ENCODE assay signal across 17 mouse cellular contexts in the genomic region with DNA sequence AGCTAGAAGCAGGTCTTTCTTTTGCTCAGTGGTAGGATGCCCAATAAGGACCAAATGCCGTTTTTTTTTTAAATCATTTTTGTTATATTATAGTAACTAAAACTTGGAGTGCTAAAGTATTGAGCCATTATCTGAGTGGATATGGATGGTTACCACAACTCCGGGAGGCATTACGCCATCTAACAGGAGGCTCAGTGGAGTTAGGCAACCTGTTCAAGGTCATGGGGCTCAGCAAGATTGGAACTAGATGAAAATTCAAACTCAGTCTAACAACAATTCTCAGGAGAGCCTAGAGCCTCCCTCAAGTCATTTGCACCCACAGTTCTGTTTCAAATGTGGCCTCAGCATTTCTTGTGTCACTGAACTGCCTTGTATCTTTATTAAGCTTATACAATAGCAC. TPM values are rescaled to one million over a fixed set of nuclear protein-coding genes. Genes with fewer than 3 reads are reported as not detected.
"Had no signal": no experiment of that assay in that cellular context is flagged by ENCODE, and none has a peak within 500 bp of the region (broad histone marks: within the 10 kb centered on the region; RNA-seq: fewer than 3 reads in every experiment).

No protein-coding gene starts in this region.

- H3K4me3 ChIP-seq: left cerebral cortex, adult 2 months; limb, embryonic 10.5 days; megakaryocyte, embryonic 14.5 days; midbrain, embryonic 15.5 days; neural tube, embryonic 13.5 days; stomach, embryonic 15.5 days had no signal

- H3K27ac ChIP-seq: left cerebral cortex, adult 2 months; limb, embryonic 10.5 days; liver, embryonic 14.5 days; macrophage; midbrain, embryonic 15.5 days; neural tube, embryonic 13.5 days; stomach, embryonic 15.5 days had no signal

- H3K9me3 ChIP-seq: limb, embryonic 10.5 days; megakaryocyte, embryonic 14.5 days; midbrain, embryonic 15.5 days; neural tube, embryonic 13.5 days; stomach, embryonic 15.5 days had no signal

- ATAC-seq: intestine, postnatal 0 days; midbrain, embryonic 15.5 days had no signal

- H3K36me3 ChIP-seq: limb, embryonic 10.5 days; midbrain, embryonic 15.5 days; neural tube, embryonic 13.5 days; stomach, embryonic 15.5 days had no signal

- H3K27me3 ChIP-seq: midbrain, embryonic 15.5 days; neural tube, embryonic 13.5 days; stomach, embryonic 15.5 days had no signal

- DNase-seq: kidney, adult 9 months; lung, adult 2 months; lung, postnatal 10 days; retina, postnatal 1 day; right cerebral cortex, postnatal 14 days; thymus, postnatal 14 days had no signal

- H3K4me1 ChIP-seq: megakaryocyte, embryonic 14.5 days had no signal

- H3K9ac ChIP-seq: liver, embryonic 14.5 days; midbrain, embryonic 15.5 days; neural tube, embryonic 13.5 days; stomach, embryonic 15.5 days had no signal

- H3K4me2 ChIP-seq: midbrain, embryonic 11.5 days; midbrain, embryonic 15.5 days; neural tube, embryonic 13.5 days; stomach, embryonic 15.5 days had no signal

RNA-seq across cellular contexts. Expression of a gene that starts 12.9 kb away (rescaled TPM):
- total RNA-seq: layer of hippocampus, postnatal 25 days had no signal
- polyA plus RNA-seq: midbrain, embryonic 11.5 days had no signal
